Mouse (Mus musculus): ENCODE data around the gene Zfp58. TPM values are rescaled to one million over a fixed set of nuclear protein-coding genes. Genes with fewer than 3 reads are reported as not detected.

Gene Zfp58
- polyA plus RNA-seq, 1 experiment from 2014 or later = 14.8 TPM

DNA sequence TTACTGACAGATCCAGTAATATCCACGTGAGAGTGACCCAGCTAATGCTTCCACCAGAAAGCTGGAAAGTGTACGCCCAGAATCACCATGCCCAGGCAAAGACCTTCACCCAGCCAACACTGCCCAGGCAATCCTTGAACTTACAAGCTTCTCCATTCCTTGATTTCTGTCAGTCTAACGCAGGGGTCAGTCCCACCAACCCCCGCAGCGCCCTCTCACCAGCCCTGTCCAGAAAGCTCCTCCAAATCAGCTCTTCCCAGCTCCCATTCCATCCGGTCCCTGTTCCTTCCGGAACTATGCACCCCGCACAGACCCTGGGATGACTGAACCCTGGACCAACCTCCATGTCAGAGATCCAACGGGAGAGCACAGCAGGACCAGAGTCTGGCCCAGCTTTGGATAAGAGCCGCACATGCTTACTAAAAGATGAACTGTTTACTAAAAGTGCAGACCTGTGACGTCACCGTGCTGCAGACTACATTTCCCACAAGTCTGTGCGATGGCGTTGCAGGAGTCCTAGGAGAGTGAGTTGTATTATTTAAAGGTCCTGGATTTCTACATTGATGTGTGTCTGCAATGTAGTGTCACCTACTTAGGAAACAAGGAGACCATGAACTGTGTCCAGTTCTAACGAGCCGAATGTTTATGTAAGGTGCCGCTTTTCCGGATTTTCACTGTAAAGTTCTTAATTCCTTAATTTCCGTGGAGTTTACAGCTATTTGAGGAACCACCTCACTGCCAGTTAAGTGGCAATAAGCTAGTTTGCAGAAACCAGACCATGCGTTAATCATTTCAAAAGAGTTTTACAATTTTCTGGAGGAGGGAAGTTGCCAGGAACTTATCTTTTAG is 49.0 kb downstream of the Zfp58 start, which contains the start of gene Zfp874a:
Gene Zfp874a (minus strand): TSS at position 453 of the 849 bp plus-strand sequence.
- peaks cover 2% of the 10 kb centered on the region; the same call in 1 of the 2 replicates for H3K9me3 ChIP-seq
- WGBS = 2% methylated on average over 20 of the region's 20 CpGs
- peak within 1 kb of the TSS; percentile 72 for H3K27ac ChIP-seq
- no peaks in the 10 kb centered on the region for H3K27me3 ChIP-seq (ENCODE audit: poor library complexity, severe bottlenecking)
- H3K4me3 ChIP-seq = peak within 1 kb of the TSS; percentile 63
- peak; percentile 73 for DNase-seq (ENCODE audit: extremely low spot score, low spot score)
- peaks cover 11% of the 10 kb centered on the region for H3K36me3 ChIP-seq (replicated peaks)
- H3K4me1 ChIP-seq = peaks cover 12% of the 10 kb centered on the region

Other genes starting within 250 kb of the Zfp58 start
- 1.1 and 1.8 TPM in 2 replicates for gene Zfp458, start 222.1 kb downstream of the Zfp58 start, polyA plus RNA-seq (2016; fragmentation: Nextera tagmentation; extraction: Ambion mirVana)
- gene Zfp457, start 194.1 kb downstream of the Zfp58 start, polyA plus RNA-seq (2016; fragmentation: Nextera tagmentation; extraction: Ambion mirVana) = 0.18 and 0.50 TPM in 2 replicates
- 1.9 and 2.2 TPM in 2 replicates for gene Zfp595, start 168.0 kb downstream of the Zfp58 start, polyA plus RNA-seq (2016; fragmentation: Nextera tagmentation; extraction: Ambion mirVana)
- gene Gm28044, start 140.0 kb downstream of the Zfp58 start, polyA plus RNA-seq (2016; fragmentation: Nextera tagmentation; extraction: Ambion mirVana) = 0.37 TPM in 1 of 2 replicates, not detected in the other
- 0.87 and 1.1 TPM in 2 replicates for gene Zfp953, start 139.9 kb downstream of the Zfp58 start, polyA plus RNA-seq (2016; fragmentation: Nextera tagmentation; extraction: Ambion mirVana)
- gene Gm28041, start 124.8 kb downstream of the Zfp58 start, polyA plus RNA-seq (2016; fragmentation: Nextera tagmentation; extraction: Ambion mirVana) = 0.50 TPM in 1 of 2 replicates, not detected in the other
- 0.62 and 0.86 TPM in 2 replicates for gene Zfp456, start 124.7 kb downstream of the Zfp58 start, polyA plus RNA-seq (2016; fragmentation: Nextera tagmentation; extraction: Ambion mirVana)
- gene Zfp429, start 100.7 kb downstream of the Zfp58 start, polyA plus RNA-seq (2016; fragmentation: Nextera tagmentation; extraction: Ambion mirVana) = 3.4 and 4.5 TPM in 2 replicates
- gene Zfp459, start 79.1 kb downstream of the Zfp58 start, polyA plus RNA-seq (2016; fragmentation: Nextera tagmentation; extraction: Ambion mirVana) = 0.86 and 1.2 TPM in 2 replicates
- 6.3 and 7.5 TPM in 2 replicates for gene Zfp874a, start 48.9 kb downstream of the Zfp58 start, polyA plus RNA-seq (2016; fragmentation: Nextera tagmentation; extraction: Ambion mirVana)
- gene Zfp874b, start 16.3 kb downstream of the Zfp58 start, polyA plus RNA-seq (2016; fragmentation: Nextera tagmentation; extraction: Ambion mirVana) = 1.4 TPM in 2 replicates
- gene Gm26965, start 25.6 kb upstream of the Zfp58 start, polyA plus RNA-seq (2016; fragmentation: Nextera tagmentation; extraction: Ambion mirVana) = not detected in 2 replicates
- gene Zfp87, start 25.6 kb upstream of the Zfp58 start, polyA plus RNA-seq (2016; fragmentation: Nextera tagmentation; extraction: Ambion mirVana) = 21.8 and 22.4 TPM in 2 replicates
- gene Zfp748, start 53.3 kb upstream of the Zfp58 start, polyA plus RNA-seq (2016; fragmentation: Nextera tagmentation; extraction: Ambion mirVana) = 15.4 and 17.3 TPM in 2 replicates
- 3.4 TPM in 2 replicates for gene Zfp729b, start 109.2 kb upstream of the Zfp58 start, polyA plus RNA-seq (2016; fragmentation: Nextera tagmentation; extraction: Ambion mirVana)
- not detected in 2 replicates for gene Gm49345, start 137.2 kb upstream of the Zfp58 start, polyA plus RNA-seq (2016; fragmentation: Nextera tagmentation; extraction: Ambion mirVana)
- gene Zfp729a, start 137.2 kb upstream of the Zfp58 start, polyA plus RNA-seq (2016; fragmentation: Nextera tagmentation; extraction: Ambion mirVana) = 2.8 and 3.0 TPM in 2 replicates
- 9.5 and 10.1 TPM in 2 replicates for gene Zfp738, start 186.5 kb upstream of the Zfp58 start, polyA plus RNA-seq (2016; fragmentation: Nextera tagmentation; extraction: Ambion mirVana)
- 6.9 and 8.3 TPM in 2 replicates for gene Zfp65, start 228.6 kb upstream of the Zfp58 start, polyA plus RNA-seq (2016; fragmentation: Nextera tagmentation; extraction: Ambion mirVana)

Measured in forebrain, embryonic 10.5 days (tissue).